Mouse (Mus musculus) olfactory bulb, adult 2 months (tissue): ENCODE measurements at regions not wholly inside any gene's neighbourhood (a gene's known extent, or its start where the extent isn't known, plus 50 kb on each side); places are given as distances from the start of the nearest gene placed in this dataset.

ENCODE experiments used
- CTCF ChIP-seq: fragments of 200-500 bp; IDR thresholded peaks from 2 replicates; pipeline ENCODE4 v1.5.1; 2012; ENCODE audit warnings: low read depth, mild to moderate bottlenecking, low read length, moderate library complexity; ENCODE audit not compliant: insufficient read depth
- POLR2A ChIP-seq: fragments of 200-500 bp; IDR thresholded peaks from 2 replicates; pipeline ENCODE4 v1.6.1; 2012; ENCODE audit warnings: mild to moderate bottlenecking, low read depth, low read length, moderate library complexity; ENCODE audit not compliant: insufficient read depth

GRCm38 (mm10) chr10:37914780-37915179 lies 776.1 kb upstream of the Marcks start:
- TF ChIP-seq CTCF (no peak), POLR2A (no peak)
